In the genomic region with DNA sequence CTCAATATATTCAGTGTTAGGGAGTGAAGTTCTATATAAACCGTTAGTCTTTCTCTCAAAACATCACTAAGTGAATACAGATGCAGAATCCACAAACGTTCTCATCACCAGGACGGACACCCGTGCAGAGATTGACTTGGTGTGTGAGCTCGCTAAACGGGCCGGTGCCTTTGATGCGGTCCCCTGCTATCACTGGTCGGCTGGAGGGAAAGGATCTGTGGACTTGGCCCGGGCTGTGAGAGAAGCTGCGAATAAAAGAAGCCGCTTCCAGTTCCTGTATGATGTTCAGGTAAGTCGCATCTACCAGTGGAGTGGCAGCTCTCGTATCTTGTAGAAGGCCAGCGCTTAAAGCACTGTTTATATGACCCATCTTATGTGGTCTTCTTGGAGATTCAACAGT, we compare ENCODE assay signal across 35 mouse cellular contexts.
"Had no signal": no experiment of that assay in that cellular context is flagged by ENCODE, and none has a peak within 500 bp of the region (broad histone marks: within the 10 kb centered on the region; RNA-seq: fewer than 3 reads in every experiment).

No protein-coding gene starts in this region.

- H3K4me1 ChIP-seq: heart, embryonic 10.5 days; heart, embryonic 12.5 days; heart, embryonic 13.5 days; heart, embryonic 15.5 days; intestine, embryonic 15.5 days; kidney, embryonic 15.5 days had no signal

- H3K4me3 ChIP-seq: heart, embryonic 10.5 days; heart, embryonic 12.5 days; heart, embryonic 13.5 days; heart, embryonic 15.5 days; hindbrain, embryonic 12.5 days; hindbrain, embryonic 13.5 days; hindbrain, embryonic 15.5 days; intestine, embryonic 15.5 days; kidney, embryonic 15.5 days; layer of hippocampus, adult 2 months; left cerebral cortex, adult 2 months had no signal

- ATAC-seq: hindbrain, embryonic 16.5 days; hindbrain, postnatal 0 days; inflammation-experienced regulatory T-cells, adult 6 months; intestine, embryonic 15.5 days; intestine, embryonic 16.5 days; intestine, postnatal 0 days had no signal

- H3K9me3 ChIP-seq: heart, embryonic 10.5 days; heart, embryonic 12.5 days; heart, embryonic 13.5 days; heart, embryonic 15.5 days; hindbrain, embryonic 12.5 days; hindbrain, embryonic 13.5 days; hindbrain, embryonic 15.5 days; intestine, embryonic 15.5 days; kidney, embryonic 15.5 days had no signal

- H3K27me3 ChIP-seq: heart, embryonic 12.5 days; heart, embryonic 13.5 days; heart, embryonic 15.5 days; hindbrain, embryonic 12.5 days; hindbrain, embryonic 13.5 days; hindbrain, embryonic 15.5 days; intestine, embryonic 15.5 days; kidney, embryonic 15.5 days had no signal

- H3K27ac ChIP-seq: heart, embryonic 10.5 days; heart, embryonic 13.5 days; heart, embryonic 15.5 days; hindbrain, embryonic 12.5 days; hindbrain, embryonic 13.5 days; hindbrain, embryonic 14.5 days; hindbrain, embryonic 15.5 days; hindbrain, postnatal 0 days; intestine, embryonic 15.5 days; kidney, embryonic 15.5 days; kidney, postnatal 0 days; layer of hippocampus, adult 2 months; left cerebral cortex, adult 2 months had no signal

- H3K36me3 ChIP-seq: hindbrain, embryonic 12.5 days; hindbrain, embryonic 13.5 days; hindbrain, embryonic 15.5 days; intestine, embryonic 15.5 days had no signal

- H3K4me2 ChIP-seq: heart, embryonic 11.5 days; heart, embryonic 12.5 days; heart, embryonic 13.5 days; heart, embryonic 15.5 days; hindbrain, embryonic 12.5 days; hindbrain, embryonic 13.5 days; hindbrain, embryonic 14.5 days; hindbrain, embryonic 15.5 days; intestine, embryonic 15.5 days; kidney, embryonic 15.5 days had no signal

- H3K9ac ChIP-seq: heart, embryonic 12.5 days; heart, embryonic 13.5 days; heart, embryonic 15.5 days; hindbrain, embryonic 12.5 days; hindbrain, embryonic 13.5 days; hindbrain, embryonic 14.5 days; hindbrain, embryonic 15.5 days; intestine, embryonic 15.5 days; kidney, embryonic 15.5 days had no signal

- DNase-seq: heart, postnatal 10 days; heart, postnatal 14 days; heart, postnatal 36 days; heart, postnatal 4 days; kidney, adult 11 months; kidney, adult 18-20 months; kidney, adult 2 months; kidney, adult 8-10 months; kidney, adult 9 months; kidney, postnatal 10 days; kidney, postnatal 14 days; kidney, postnatal 25 days; kidney, postnatal 36 days; kidney, postnatal 4 days; layer of hippocampus, adult 9-11 months; layer of hippocampus, postnatal 36 days had no signal
